Mouse (Mus musculus) CH12.LX (cell line): ENCODE measurements at regions not wholly inside any gene's neighbourhood (a gene's known extent, or its start where the extent isn't known, plus 50 kb on each side); places are given as distances from the start of the nearest gene placed in this dataset.
A peak's percentile ranks its signal among the peaks of the same experiment; 100 is the strongest.

Experiments used
- DNase-seq: peaks from one replicate; pipeline ENCODE4 v3.0.0-alpha.2; 2013; ENCODE audit errors: extremely low read depth
- H3K27ac ChIP-seq: 2 replicates; pipeline ENCODE4 v1.5.1; 2012; ENCODE audit warnings: low read depth, mild to moderate bottlenecking, control low read depth, moderate library complexity; ENCODE audit not compliant: insufficient read depth
- H3K27me3 ChIP-seq: replicated peaks from 2 replicates; pipeline ENCODE3; 2012; ENCODE audit warnings: inconsistent platforms
- H3K36me3 ChIP-seq, 2 experiments: replicated peaks in 1 of 2; 2 replicates each; pipeline versions ENCODE3 to v1.6.1; 2012; ENCODE audit warnings: inconsistent platforms in 1 of 2, low read length in 1 of 2, mild to moderate bottlenecking in 1 of 2, mixed read lengths in 1 of 2, moderate library complexity in 1 of 2; ENCODE audit not compliant: control insufficient read depth in 1 of 2, insufficient read depth in 1 of 2
- H3K4me1 ChIP-seq, 2 experiments: 2 replicates each; pipeline ENCODE4 v1.6.1; 2012; ENCODE audit warnings: inconsistent platforms in 1 of 2, moderate library complexity in 1 of 2; ENCODE audit not compliant: insufficient read depth in 2 of 2, control insufficient read depth in 1 of 2
- H3K4me2 ChIP-seq: 2 replicates; pipeline ENCODE4 v1.6.1; 2012; ENCODE audit warnings: low read depth, mild to moderate bottlenecking, control low read depth; ENCODE audit not compliant: poor library complexity, insufficient read depth, severe bottlenecking
- H3K4me3 ChIP-seq, 3 experiments: fragments of 150-350 bp in 1 of 3; sonication (generic) in 1 of 3; replicated peaks in 1 of 3; 2 replicates each; pipeline versions ENCODE3 to v1.5.1; 2011 to 2012; ENCODE audit warnings: low read depth in 2 of 3, low read length in 2 of 3, mild to moderate bottlenecking in 2 of 3, moderate library complexity in 2 of 3, control low read depth in 1 of 3, improper control_type of control experiment in 1 of 3, inconsistent platforms in 1 of 3, mixed read lengths in 1 of 3; ENCODE audit not compliant: poor library complexity in 1 of 3
- H3K79me2 ChIP-seq: replicated peaks from 2 replicates; pipeline ENCODE4 v1.6.1; 2012; ENCODE audit warnings: mild to moderate bottlenecking, moderate library complexity; ENCODE audit not compliant: control insufficient read depth, poor library complexity, insufficient read depth, severe bottlenecking; ENCODE audit errors: extremely low read depth
- H3K9ac ChIP-seq: 2 replicates; pipeline ENCODE4 v1.6.1; 2012; ENCODE audit warnings: low read depth, mild to moderate bottlenecking, control low read depth, moderate library complexity; ENCODE audit not compliant: insufficient read depth
- H3K9me3 ChIP-seq: replicated peaks from 2 replicates; pipeline ENCODE3; 2012; ENCODE audit warnings: low read length, inconsistent platforms, mixed read lengths
- CHD2 ChIP-seq: IDR thresholded peaks from 2 replicates; pipeline ENCODE4 v1.6.1; 2011; ENCODE audit warnings: low read length, improper control_type of control experiment
- CTCF ChIP-seq, 2 experiments: IDR thresholded peaks in 1 of 2; conservative IDR thresholded peaks in 1 of 2; 2 replicates each; pipeline ENCODE4 v1.5.1; 2011 to 2012; ENCODE audit warnings: low read depth in 2 of 2, low read length in 2 of 2, improper control_type of control experiment in 1 of 2, inconsistent platforms in 1 of 2, mild to moderate bottlenecking in 1 of 2, moderate library complexity in 1 of 2
- ELF1 ChIP-seq: IDR thresholded peaks from 2 replicates; pipeline ENCODE4 v1.6.1; 2014; ENCODE audit warnings: low read depth, mild to moderate bottlenecking, inconsistent platforms, low read length, improper control_type of control experiment
- EP300 ChIP-seq: IDR thresholded peaks from 2 replicates; pipeline ENCODE4 v1.6.1; 2011; ENCODE audit warnings: low read length, improper control_type of control experiment
- GABPA ChIP-seq: IDR thresholded peaks from 2 replicates; pipeline ENCODE4 v1.6.1; 2012; ENCODE audit warnings: low read depth, low read length, improper control_type of control experiment, inconsistent platforms; ENCODE audit not compliant: insufficient replicate concordance
- IRF4 ChIP-seq: IDR thresholded peaks from 2 replicates; pipeline ENCODE4 v1.6.1; 2014; ENCODE audit warnings: low read depth, mild to moderate bottlenecking, inconsistent platforms, low read length, improper control_type of control experiment
- JUND ChIP-seq: conservative IDR thresholded peaks from 2 replicates; pipeline ENCODE4 v1.6.1; 2011; ENCODE audit warnings: low read depth, low read length, improper control_type of control experiment
- MAFK ChIP-seq: IDR thresholded peaks from 2 replicates; pipeline ENCODE4 v1.6.1; 2011; ENCODE audit warnings: low read length, improper control_type of control experiment; ENCODE audit not compliant: insufficient replicate concordance
- MAX ChIP-seq: IDR thresholded peaks from 2 replicates; pipeline ENCODE4 v1.6.1; 2011; ENCODE audit warnings: low read length, improper control_type of control experiment
- MXI1 ChIP-seq: IDR thresholded peaks from 2 replicates; pipeline ENCODE4 v1.6.1; 2011; ENCODE audit warnings: mild to moderate bottlenecking, low read depth, low read length, improper control_type of control experiment
- MYC ChIP-seq: IDR thresholded peaks from 2 replicates; pipeline ENCODE4 v1.6.1; 2011; ENCODE audit warnings: low read depth, mild to moderate bottlenecking, improper control_type of control experiment, low read length
- NELFE ChIP-seq: IDR thresholded peaks from 2 replicates; pipeline ENCODE4 v1.6.1; 2011; ENCODE audit warnings: low read depth, low read length, improper control_type of control experiment
- RCOR1 ChIP-seq: conservative IDR thresholded peaks from 2 replicates; pipeline ENCODE4 v1.6.1; 2012; ENCODE audit warnings: low read depth, mild to moderate bottlenecking, inconsistent platforms, low read length, improper control_type of control experiment
- SIN3A ChIP-seq: IDR thresholded peaks from 2 replicates; pipeline ENCODE4 v1.6.1; 2012; ENCODE audit warnings: low read length, improper control_type of control experiment, inconsistent platforms
- SMC3 ChIP-seq: IDR thresholded peaks from 2 replicates; pipeline ENCODE4 v1.6.1; 2011; ENCODE audit warnings: low read depth, low read length, improper control_type of control experiment
- ZKSCAN1 ChIP-seq: IDR thresholded peaks from 2 replicates; pipeline ENCODE4 v1.6.1; 2012; ENCODE audit warnings: low read depth, inconsistent platforms, low read length, improper control_type of control experiment, borderline replicate concordance
- ZMIZ1 ChIP-seq: IDR thresholded peaks from 2 replicates; pipeline ENCODE4 v1.6.1; 2012; ENCODE audit warnings: low read depth, mild to moderate bottlenecking, inconsistent platforms, low read length, improper control_type of control experiment
- dilution Hi-C: fragments of 300-500 bp; cut with MboI; formaldehyde crosslinking; loops from 2 replicates; pipeline ENCODE4 v1.14.3; 2020; ENCODE audit warnings: low sequenced_read_pairs; ENCODE audit not compliant: extremely low pct_unique_long_range_greater_than_20kb, extremely low pct_ligation_motif_present
- in situ Hi-C: fragments of 300-500 bp; cut with MboI; formaldehyde crosslinking; loops from 3 replicates; pipeline ENCODE4 v1.14.3; 2019; ENCODE audit warnings: low sequenced_read_pairs, low pct_ligation_motif_present, low pct_unique_long_range_greater_than_20kb, mixed read lengths

DNA sequence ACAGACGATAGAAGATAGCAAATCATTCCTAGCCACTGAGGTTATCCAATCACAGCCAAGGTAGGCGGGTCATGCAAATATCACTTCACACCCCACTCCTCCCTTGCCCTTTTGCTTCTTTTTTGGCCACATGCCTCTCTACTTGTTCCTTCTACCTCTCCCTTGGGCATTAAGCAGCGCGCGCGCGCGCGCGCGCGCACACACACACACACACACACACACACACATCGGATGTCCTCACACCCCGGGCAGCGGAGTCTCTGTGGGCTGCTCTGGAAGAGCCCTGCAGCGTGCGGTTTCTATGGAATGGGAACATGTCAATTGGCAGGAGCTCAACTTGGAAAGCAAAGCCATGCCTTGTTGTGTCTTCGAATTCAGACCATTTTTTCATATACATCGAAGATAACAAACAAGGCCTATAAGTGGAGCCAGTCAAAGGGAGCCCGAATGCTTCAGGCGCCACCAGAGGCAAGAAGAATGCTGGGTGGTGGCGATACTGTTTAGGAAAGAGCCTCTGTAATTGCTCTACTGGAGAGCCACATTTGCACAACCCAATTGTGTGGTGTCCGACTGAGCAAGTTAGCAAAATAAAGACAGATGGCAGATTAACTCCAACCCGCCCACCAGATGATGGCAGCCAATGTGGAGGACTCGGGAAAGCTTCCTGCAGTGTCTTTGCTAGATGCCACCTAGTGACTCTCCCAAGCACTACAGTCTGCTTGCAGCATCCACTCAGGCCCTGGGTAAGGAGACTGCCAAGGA is 183.3 kb upstream of the Serp2 start:
- no peaks in the 10 kb centered on the region for H3K27me3 ChIP-seq
- H3K27ac ChIP-seq: no peak overlapping the region
- H3K4me2 ChIP-seq: no peak overlapping the region
- peaks cover 7% of the 10 kb centered on the region for H3K9me3 ChIP-seq
- H3K9ac ChIP-seq: no peak overlapping the region
- no peaks in the 10 kb centered on the region for H3K79me2 ChIP-seq
- H3K4me1 ChIP-seq: peaks cover 6 to 31% of the 10 kb centered on the region in 2 experiments; a peak in 3 of 4 replicates
- no peaks in the 10 kb centered on the region for H3K36me3 ChIP-seq
- in situ Hi-C loops: no loop called here
- H3K4me3 ChIP-seq: no peak overlapping the region
- TF ChIP-seq MXI1 (no peak), CTCF (conservative IDR thresholded peaks at IDR 0.05 in 1 of 2, IDR thresholded peaks at IDR 0.05 in 1 of 2; ENCODE audit: low read depth in 2 of 2, low read length in 2 of 2) (peak in 1 of 2 experiments; percentile 19; a peak in 1 of 4 replicates), SMC3 (peak; percentile 4; the same call in 1 of the 2 replicates)
- no peak for DNase-seq
- dilution Hi-C loops: no loop called here

DNA sequence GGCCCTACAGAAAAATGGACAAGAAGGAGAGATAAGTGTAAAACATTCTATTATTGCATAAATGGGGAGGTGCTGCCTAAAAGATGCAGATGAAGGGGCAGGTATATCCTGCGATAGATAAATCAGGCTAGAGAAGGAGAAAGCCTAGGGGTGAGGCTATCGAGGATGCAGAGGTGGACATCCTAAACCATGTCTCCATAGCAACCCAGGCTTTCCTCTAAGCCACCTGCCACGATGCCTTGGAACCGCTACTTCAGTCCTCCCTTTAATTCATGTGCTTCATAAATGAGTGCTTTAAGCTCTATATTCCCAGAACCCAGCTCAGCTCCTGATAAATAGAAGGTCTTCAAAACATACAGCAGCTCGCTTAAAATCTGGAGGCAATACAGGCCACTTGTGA is 179.3 kb upstream of the Serp2 start:
- TF ChIP-seq SIN3A (no peak), MAX (no peak), MYC (no peak), RCOR1 (no peak), NELFE (no peak), GABPA (no peak), EP300 (no peak), MAFK (no peak)
- Histone ChIP-seq H3K4me2 (no peak overlapping the region), H3K9ac (no peak overlapping the region), H3K79me2 (no peaks in the 10 kb centered on the region), H3K4me1 (peaks cover 0 to 39% of the 10 kb centered on the region in 2 experiments; a peak in 2 of 4 replicates), H3K4me3 (no peak overlapping the region), H3K27me3 (no peaks in the 10 kb centered on the region), H3K9me3 (no peaks in the 10 kb centered on the region), H3K27ac (no peak overlapping the region), H3K36me3 (no peaks in the 10 kb centered on the region)
- dilution Hi-C loops: no loop called here
- DNase-seq: no peak
- in situ Hi-C loops: no loop called here

GRCm38 (mm10) chr14:76735107-76735506 is 178.4 kb upstream of the Serp2 start:
- no peaks in the 10 kb centered on the region for H3K27me3 ChIP-seq
- no peak overlapping the region for H3K27ac ChIP-seq
- H3K4me3 ChIP-seq: no peak overlapping the region
- no peaks in the 10 kb centered on the region for H3K36me3 ChIP-seq
- no peaks in the 10 kb centered on the region for H3K79me2 ChIP-seq
- no peak for TF ChIP-seq IRF4
- TF ChIP-seq MYC: no peak
- no peak for TF ChIP-seq ZMIZ1
- no peak for TF ChIP-seq NELFE
- TF ChIP-seq ZKSCAN1: no peak
- no peak for TF ChIP-seq JUND
- TF ChIP-seq ELF1: no peak
- TF ChIP-seq CHD2: no peak
- TF ChIP-seq, all 38 proteins: peak for 0
- dilution Hi-C loops: no loop called here
- no peak overlapping the region for H3K4me2 ChIP-seq
- in situ Hi-C loops: no loop called here
- peaks cover 0 to 39% of the 10 kb centered on the region in 2 experiments; a peak in 2 of 4 replicates for H3K4me1 ChIP-seq
- no peak for DNase-seq
- H3K9ac ChIP-seq: no peak overlapping the region
- H3K9me3 ChIP-seq: no peaks in the 10 kb centered on the region
